Mouse (Mus musculus): ENCODE measurements around the gene Plppr1. TPM values are rescaled to one million over a fixed set of nuclear protein-coding genes. Genes with fewer than 3 reads are reported as not detected.

Plppr1 gene
- total and polyA plus RNA-seq, 2 experiments from 2014 or later, result 41.0 to 54.6 TPM

DNA sequence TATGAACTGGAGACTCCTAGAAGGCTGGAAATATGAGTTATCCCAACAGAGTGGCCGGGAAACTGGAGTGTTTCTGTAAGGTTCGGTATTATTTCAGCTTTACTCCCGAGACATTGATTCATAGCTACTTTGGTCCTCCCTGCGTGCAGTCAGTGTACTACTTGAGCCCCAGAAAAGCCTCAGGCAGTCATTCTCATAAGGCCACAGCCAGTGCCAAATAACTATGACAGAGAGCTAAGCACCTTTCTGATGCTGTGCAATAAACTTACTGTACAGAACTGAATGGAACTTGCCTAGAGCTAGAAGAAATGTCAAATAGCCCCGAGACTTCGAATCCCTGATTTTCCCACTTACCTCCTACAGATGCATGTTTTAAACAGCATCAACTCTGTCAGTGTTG lies 164.4 kb downstream of the Plppr1 start:
- Histone ChIP-seq H3K27me3 (ENCODE audit: insufficient read depth, low read length) (no peaks in the 10 kb centered on the region), H3K9ac (replicated peaks; ENCODE audit: low read length, poor library complexity, severe bottlenecking) (no peak overlapping the region), H3K4me3 (ENCODE audit: low read depth, low read length) (no peak overlapping the region), H3K4me1 (ENCODE audit: insufficient read depth, low read length) (no peaks in the 10 kb centered on the region), H3K4me2 (ENCODE audit: low read depth, low read length, poor library complexity, severe bottlenecking) (no peak overlapping the region), H3K27ac (ENCODE audit: low read depth, low read length) (no peak overlapping the region), H3K9me3 (ENCODE audit: low read length) (no peaks in the 10 kb centered on the region), H3K36me3 (ENCODE audit: insufficient read depth, low read length) (no peaks in the 10 kb centered on the region)
- DNase-seq (ENCODE audit: low spot score) (no peak), ATAC-seq (ENCODE audit: low FRiP score) (no peak)
- 65% methylated on average over 6 of the region's 6 CpGs for WGBS
- no peak for TF ChIP-seq CTCF (IDR thresholded peaks at IDR 0.05)

- Histone ChIP-seq H3K9me3 (ENCODE audit: low read length) (no peaks in the 10 kb centered on the region), H3K4me2 (ENCODE audit: low read depth, low read length, poor library complexity, severe bottlenecking) (no peak overlapping the region), H3K36me3 (ENCODE audit: insufficient read depth, low read length) (no peaks in the 10 kb centered on the region), H3K4me3 (ENCODE audit: low read depth, low read length) (no peak overlapping the region), H3K9ac (replicated peaks; ENCODE audit: low read length, poor library complexity, severe bottlenecking) (no peak overlapping the region), H3K4me1 (ENCODE audit: insufficient read depth, low read length) (no peaks in the 10 kb centered on the region), H3K27me3 (ENCODE audit: insufficient read depth, low read length) (no peaks in the 10 kb centered on the region), H3K27ac (ENCODE audit: low read depth, low read length) (no peak overlapping the region)
- no peak for TF ChIP-seq CTCF (IDR thresholded peaks at IDR 0.05)
- 66% methylated on average over 1 of the region's 1 CpGs for WGBS
- no peak for ATAC-seq (ENCODE audit: low FRiP score)
- DNase-seq (ENCODE audit: low spot score), result no peak
These were observed 165.9 kb downstream of the Plppr1 start for GRCm38 (mm10) chr4:49225021-49225420.

GRCm38 (mm10) chr4:49232206-49233031 lies 173.3 kb downstream of the Plppr1 start:
- WGBS, result 28% methylated on average over 11 of the region's 11 CpGs

DNA sequence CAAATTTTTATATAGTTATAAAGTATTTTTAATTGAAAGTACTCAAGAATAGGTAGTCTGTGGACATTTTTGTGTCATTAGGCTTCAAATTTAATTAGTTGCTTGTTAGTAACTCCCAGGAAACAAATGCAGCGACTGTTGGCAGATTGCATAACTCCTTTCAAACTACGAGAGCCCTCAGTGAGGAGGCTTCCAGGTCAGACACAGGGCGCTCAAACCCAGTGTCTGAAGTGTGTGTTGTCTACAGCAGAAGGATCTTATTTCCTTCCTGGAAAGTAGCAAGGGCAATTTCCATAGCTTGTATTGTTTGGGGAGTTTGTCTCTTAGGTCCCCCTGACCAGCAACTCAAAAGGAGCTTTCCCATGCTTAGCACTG lies 173.9 kb downstream of the Plppr1 start:
- Histone ChIP-seq H3K4me1 (ENCODE audit: insufficient read depth, low read length) (no peaks in the 10 kb centered on the region), H3K27ac (ENCODE audit: low read depth, low read length) (no peak overlapping the region), H3K4me2 (ENCODE audit: low read depth, low read length, poor library complexity, severe bottlenecking) (no peak overlapping the region), H3K27me3 (ENCODE audit: insufficient read depth, low read length) (no peaks in the 10 kb centered on the region), H3K9me3 (ENCODE audit: low read length) (no peaks in the 10 kb centered on the region), H3K9ac (replicated peaks; ENCODE audit: low read length, poor library complexity, severe bottlenecking) (no peak overlapping the region), H3K36me3 (ENCODE audit: insufficient read depth, low read length) (no peaks in the 10 kb centered on the region), H3K4me3 (ENCODE audit: low read depth, low read length) (no peak overlapping the region)
- no peak for TF ChIP-seq CTCF (IDR thresholded peaks at IDR 0.05)
- DNase-seq (ENCODE audit: low spot score), result no peak
- WGBS, result 31% methylated on average over 3 of the region's 3 CpGs
- ATAC-seq (ENCODE audit: low FRiP score), result no peak

More at GRCm38 (mm10) chr4:49232206-49233031, 173.3 kb downstream of the Plppr1 start:
- H3K27ac ChIP-seq (ENCODE audit: low read depth, low read length), result no peak overlapping the region
- ATAC-seq (ENCODE audit: low FRiP score) (no peak), DNase-seq (ENCODE audit: low spot score) (peak; percentile 24)
- no peaks in the 10 kb centered on the region for H3K27me3 ChIP-seq (ENCODE audit: insufficient read depth, low read length)
- no peak overlapping the region for H3K4me2 ChIP-seq (ENCODE audit: low read depth, low read length, poor library complexity, severe bottlenecking)
- H3K4me1 ChIP-seq (ENCODE audit: insufficient read depth, low read length), result no peaks in the 10 kb centered on the region
- no peak overlapping the region for H3K9ac ChIP-seq (replicated peaks; ENCODE audit: low read length, poor library complexity, severe bottlenecking)
- TF ChIP-seq CTCF (IDR thresholded peaks at IDR 0.05), result peak; percentile 9; the same call in 1 of the 2 replicates
- no peaks in the 10 kb centered on the region for H3K36me3 ChIP-seq (ENCODE audit: insufficient read depth, low read length)
- H3K4me3 ChIP-seq (ENCODE audit: low read depth, low read length), result no peak overlapping the region
- no peaks in the 10 kb centered on the region for H3K9me3 ChIP-seq (ENCODE audit: low read length)

GRCm38 (mm10) chr4:49238111-49238510 lies 179.0 kb downstream of the Plppr1 start:
- 82% methylated on average over 4 of the region's 4 CpGs for WGBS
- no peak overlapping the region for H3K4me3 ChIP-seq (ENCODE audit: low read depth, low read length)

GRCm38 (mm10) chr4:49239451-49239850 lies 180.4 kb downstream of the Plppr1 start:
- no peak for ATAC-seq (ENCODE audit: low FRiP score)

More at GRCm38 (mm10) chr4:49238111-49238510, 179.0 kb downstream of the Plppr1 start:
- no peak for TF ChIP-seq CTCF (IDR thresholded peaks at IDR 0.05)
- Histone ChIP-seq H3K4me2 (ENCODE audit: low read depth, low read length, poor library complexity, severe bottlenecking) (no peak overlapping the region), H3K9ac (replicated peaks; ENCODE audit: low read length, poor library complexity, severe bottlenecking) (no peak overlapping the region), H3K27me3 (ENCODE audit: insufficient read depth, low read length) (no peaks in the 10 kb centered on the region), H3K4me1 (ENCODE audit: insufficient read depth, low read length) (no peaks in the 10 kb centered on the region), H3K9me3 (ENCODE audit: low read length) (no peaks in the 10 kb centered on the region), H3K27ac (ENCODE audit: low read depth, low read length) (no peak overlapping the region), H3K36me3 (ENCODE audit: insufficient read depth, low read length) (no peaks in the 10 kb centered on the region)
- DNase-seq (ENCODE audit: low spot score) (no peak), ATAC-seq (ENCODE audit: low FRiP score) (no peak)

More at GRCm38 (mm10) chr4:49239451-49239850, 180.4 kb downstream of the Plppr1 start:
- H3K27ac ChIP-seq (ENCODE audit: low read depth, low read length), result no peak overlapping the region
- no peak overlapping the region for H3K4me3 ChIP-seq (ENCODE audit: low read depth, low read length)
- H3K4me2 ChIP-seq (ENCODE audit: low read depth, low read length, poor library complexity, severe bottlenecking), result no peak overlapping the region
- TF ChIP-seq CTCF (IDR thresholded peaks at IDR 0.05), result no peak
- no peaks in the 10 kb centered on the region for H3K27me3 ChIP-seq (ENCODE audit: insufficient read depth, low read length)
- no peaks in the 10 kb centered on the region for H3K4me1 ChIP-seq (ENCODE audit: insufficient read depth, low read length)
- no peak for DNase-seq (ENCODE audit: low spot score)
- H3K9ac ChIP-seq (replicated peaks; ENCODE audit: low read length, poor library complexity, severe bottlenecking), result no peak overlapping the region
- 92% methylated on average over 5 of the region's 5 CpGs for WGBS
- no peaks in the 10 kb centered on the region for H3K9me3 ChIP-seq (ENCODE audit: low read length)
- no peaks in the 10 kb centered on the region for H3K36me3 ChIP-seq (ENCODE audit: insufficient read depth, low read length)
